Mouse (Mus musculus) ovary, adult 10 weeks (tissue): ENCODE measurements around the gene Rhox10. TPM values are rescaled to one million over a fixed set of nuclear protein-coding genes. Genes with fewer than 3 reads are reported as not detected.

Experiments used
- polyA plus RNA-seq: library from polyadenylated mRNA; stranded (reverse); fragments of 350-450 nt; fragmentation: Illumina TruSeq; extraction: RNeasy Lipid Tissue Mini Kit (QIAGEN cat#74804); gene quantifications from one replicate; pipeline ENCODE4 v1.2.3, GENCODE M21; 2014

Rhox10 gene
- not detected for polyA plus RNA-seq

DNA sequence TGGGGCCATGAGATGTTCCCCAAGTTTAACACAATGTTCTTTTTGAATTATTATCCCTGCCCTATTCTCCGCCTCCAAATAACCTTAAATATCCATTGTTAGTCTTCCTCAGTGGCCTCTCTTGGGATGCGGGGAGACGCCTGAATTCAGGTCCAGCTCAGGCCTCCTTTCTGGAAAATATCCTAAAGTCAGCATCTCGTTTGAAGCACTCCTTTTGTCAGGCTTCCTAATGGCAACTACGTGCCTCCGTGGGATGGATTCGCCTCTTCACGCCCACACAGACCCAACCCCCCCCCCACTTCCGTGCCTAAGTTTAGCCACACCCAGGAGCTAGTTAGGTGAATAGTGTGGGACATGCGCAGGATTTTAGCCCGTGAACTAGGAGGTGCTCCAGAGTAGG lies at the start of gene Rhox10:
Rhox10 (plus strand) TSS at position 301 of the 400 bp plus-strand sequence.

DNA sequence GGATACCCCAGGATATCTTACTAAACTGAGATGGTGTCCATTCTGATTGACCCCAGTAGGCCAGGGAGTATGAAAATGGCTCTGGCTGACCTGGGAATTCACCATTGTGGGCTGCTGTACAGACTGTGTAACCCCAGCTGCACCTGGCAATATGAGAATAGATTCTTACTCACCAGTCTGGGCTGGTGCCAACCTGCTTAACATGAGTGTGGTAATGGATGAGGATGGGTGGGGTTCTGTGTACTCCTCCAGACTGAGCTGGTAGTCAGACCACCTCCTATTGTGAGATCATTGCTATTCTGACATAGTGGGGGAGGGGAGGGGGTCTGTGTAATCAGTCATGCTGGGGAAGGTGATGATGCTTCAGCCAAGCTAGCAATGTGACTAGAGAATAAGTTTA lies 47.7 kb upstream of the Rhox10 start, which contains the start of gene Btg1-ps1:
Btg1-ps1 (minus strand) TSS at position 219 of the 400 bp plus-strand sequence.

DNA sequence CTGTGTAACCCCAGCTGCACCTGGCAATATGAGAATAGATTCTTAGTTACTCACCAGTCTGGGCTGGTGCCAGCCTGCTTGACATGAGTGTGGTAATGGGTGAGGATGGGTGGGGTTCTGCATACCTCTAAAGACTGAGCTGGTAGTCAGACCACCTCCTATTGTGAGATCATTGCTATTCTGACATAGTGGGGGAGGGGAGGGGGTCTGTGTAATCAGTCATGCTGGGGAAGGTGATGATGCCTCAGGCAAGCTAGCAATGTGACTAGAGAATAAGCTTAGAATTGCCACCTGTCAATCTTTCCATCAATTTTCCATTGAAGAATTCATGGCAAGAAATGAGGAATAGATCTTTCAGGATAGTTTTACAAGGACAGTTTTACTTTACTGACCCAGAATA lies 23.3 kb upstream of the Rhox10 start, which contains the start of gene Btg1-ps2:
Btg1-ps2 (minus strand) TSS at position 101 of the 400 bp plus-strand sequence.

DNA sequence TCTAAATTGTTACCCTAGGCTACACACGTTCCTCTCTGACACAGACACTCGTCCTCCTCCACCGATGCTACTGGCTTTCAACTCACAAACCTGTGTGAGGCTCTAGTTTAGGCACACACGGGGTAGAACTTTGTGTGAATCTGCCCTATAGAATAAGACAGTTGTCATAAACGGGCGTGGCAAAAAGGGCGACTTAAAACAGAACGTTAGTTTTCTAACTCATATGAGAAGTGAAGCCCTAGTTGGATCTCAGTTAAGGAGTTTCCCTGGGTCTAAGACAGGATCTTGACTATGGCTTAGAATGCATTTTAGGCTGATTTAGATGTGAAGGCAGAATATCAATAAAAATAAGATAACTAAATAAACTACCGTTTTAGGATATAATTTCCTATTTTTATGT lies 18.8 kb downstream of the Rhox10 start, which contains the start of gene Rhox11:
Rhox11 (minus strand) TSS at position 101 of the 400 bp plus-strand sequence.

DNA sequence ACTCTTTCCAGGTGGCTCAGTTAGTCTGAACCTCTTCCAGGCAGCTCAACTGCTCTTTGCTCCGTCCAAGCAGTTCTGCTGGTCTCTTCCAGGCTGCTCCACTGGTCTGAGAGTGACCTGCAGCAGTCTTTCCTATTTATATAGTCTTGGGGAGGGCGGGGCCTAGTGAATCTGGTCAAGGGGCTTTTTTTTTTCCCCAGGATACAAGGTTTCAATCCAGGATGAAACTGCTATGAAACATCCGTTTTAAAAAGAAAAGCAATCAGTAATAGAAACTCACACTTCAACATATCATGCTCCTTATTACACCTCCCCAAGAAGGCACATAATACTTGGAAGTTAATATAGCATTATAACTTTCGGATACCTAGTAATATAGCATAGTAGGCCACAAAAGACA lies 44.5 kb downstream of the Rhox10 start, which contains the start of gene Rhox12:
Rhox12 (minus strand) TSS at position 101 of the 400 bp plus-strand sequence.

DNA sequence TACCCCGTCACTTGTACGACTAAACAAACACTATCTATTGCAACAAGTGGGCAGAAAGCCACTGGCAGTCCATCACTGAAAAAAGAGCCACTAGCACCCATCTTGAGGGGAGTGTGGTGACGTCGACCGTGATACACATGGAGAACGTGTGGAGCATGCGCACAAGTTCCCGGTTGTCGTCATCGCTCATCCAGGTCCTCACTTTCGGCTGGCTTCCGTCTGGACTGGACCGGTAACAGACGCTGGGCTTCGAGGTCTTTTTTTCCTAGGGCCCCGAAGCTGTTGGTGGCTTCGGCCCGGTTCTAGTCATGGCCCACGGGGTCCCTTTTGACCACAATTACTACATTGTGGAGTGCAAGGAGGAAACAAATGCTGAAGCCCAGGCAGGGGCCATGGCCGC lies 54.7 kb downstream of the Rhox10 start, which contains the start of gene Rhox13:
Rhox13 (plus strand) TSS at position 238 of the 400 bp plus-strand sequence.

Other genes with a start within 250 kb of the Rhox10 start
- not detected for gene Rhox6, start 239.6 kb upstream of the Rhox10 start, polyA plus RNA-seq
- gene Rhox7a, start 234.8 kb upstream of the Rhox10 start, polyA plus RNA-seq = not detected
- 6.0 TPM for gene Rhox8, start 187.5 kb upstream of the Rhox10 start, polyA plus RNA-seq
- gene Rhox7b, start 169.2 kb upstream of the Rhox10 start, polyA plus RNA-seq = not detected
- gene Rhox9, start 164.7 kb upstream of the Rhox10 start, polyA plus RNA-seq = not detected
- gene Btg1-ps1, start 47.7 kb upstream of the Rhox10 start, polyA plus RNA-seq = 0.29 TPM
- gene Btg1-ps2, start 23.4 kb upstream of the Rhox10 start, polyA plus RNA-seq = not detected
- gene Rhox11, start 18.7 kb downstream of the Rhox10 start, polyA plus RNA-seq = not detected
- not detected for gene Rhox12, start 44.4 kb downstream of the Rhox10 start, polyA plus RNA-seq
- gene Rhox13, start 54.7 kb downstream of the Rhox10 start, polyA plus RNA-seq = not detected
- 122 TPM for gene Zbtb33, start 123.3 kb downstream of the Rhox10 start, polyA plus RNA-seq
- gene Tmem255a, start 186.0 kb downstream of the Rhox10 start, polyA plus RNA-seq = 79.4 TPM
- gene Atp1b4, start 249.7 kb downstream of the Rhox10 start, polyA plus RNA-seq = not detected